Mouse (Mus musculus) ES-Bruce4 (cell line): ENCODE results near the gene Rps6kb1.

Source experiments
- CTCF ChIP-seq: IDR thresholded peaks from one replicate; pipeline ENCODE4 v1.8.1; 2011; ENCODE audit warnings: low read depth, low read length
- EP300 ChIP-seq: IDR thresholded peaks from 2 replicates; pipeline ENCODE4 v1.6.1; 2011; ENCODE audit warnings: low read depth, low read length; ENCODE audit not compliant: insufficient read depth

- TF ChIP-seq EP300 = no peak
- no peak for TF ChIP-seq CTCF
These were observed 46.0 kb upstream of the Rps6kb1 start for GRCm38 (mm10) chr11:86590579-86590978.
